Mouse (Mus musculus) small intestine, adult 2 months (tissue): ENCODE results near the gene Actg1. TPM values are rescaled to one million over a fixed set of nuclear protein-coding genes. Genes with fewer than 3 reads are reported as not detected.

Source experiments
- H3K27ac ChIP-seq: fragments of 200-500 bp; 2 replicates; pipeline ENCODE4 v1.5.1; 2012; ENCODE audit warnings: low read depth, low read length, control low read depth, inconsistent platforms; ENCODE audit not compliant: insufficient read depth
- H3K27me3 ChIP-seq: fragments of 200-500 bp; 2 replicates; pipeline ENCODE4 v1.6.1; 2012; ENCODE audit warnings: mild to moderate bottlenecking, moderate library complexity, low read length, inconsistent platforms; ENCODE audit not compliant: control insufficient read depth, insufficient read depth
- H3K36me3 ChIP-seq: fragments of 200-500 bp; 2 replicates; pipeline ENCODE4 v1.6.1; 2012; ENCODE audit warnings: mild to moderate bottlenecking, low read length, control low read depth, inconsistent platforms; ENCODE audit not compliant: control insufficient read depth, insufficient read depth
- H3K4me1 ChIP-seq: fragments of 200-500 bp; 2 replicates; pipeline ENCODE4 v1.6.1; 2012; ENCODE audit warnings: low read length, inconsistent platforms, mixed read lengths; ENCODE audit not compliant: control insufficient read depth, insufficient read depth, insufficient read length
- H3K4me3 ChIP-seq: fragments of 200-500 bp; 2 replicates; pipeline ENCODE4 v1.5.1; 2012; ENCODE audit warnings: low read depth, mild to moderate bottlenecking, control low read depth, inconsistent platforms, low read length, moderate library complexity
- CTCF ChIP-seq: fragments of 200-500 bp; IDR thresholded peaks from 2 replicates; pipeline ENCODE4 v1.5.1; 2012; ENCODE audit warnings: low read depth, mild to moderate bottlenecking, control low read depth, inconsistent platforms, low read length, moderate library complexity, mixed read lengths; ENCODE audit not compliant: insufficient replicate concordance, insufficient read length; ENCODE audit errors: extremely low read depth
- POLR2A ChIP-seq: fragments of 200-500 bp; IDR thresholded peaks from 2 replicates; pipeline ENCODE4 v1.6.1; 2012; ENCODE audit warnings: low read depth, mild to moderate bottlenecking, control low read depth, inconsistent platforms, low read length, moderate library complexity
- WGBS: fragments of 180-500 bp; shearing (Covaris S2); methylation state at CpG from one replicate; pipeline ENCODE4 v1.1.7; 2018; 5-methylcytosine and 5-hydroxymethylcytosine counted together
- polyA plus RNA-seq: library from polyadenylated mRNA; depleted of rRNA; stranded (reverse); fragments of >200 nt; gene quantifications from 2 replicates; pipeline ENCODE4 v1.2.3, GENCODE M21; 2012

The Actg1 gene
- polyA plus RNA-seq, 1 experiment, result 1,318 TPM

- H3K27me3 ChIP-seq, result no peaks in the 10 kb centered on the region
- 59% methylated on average over 6 of the region's 6 CpGs for WGBS
- H3K4me1 ChIP-seq, result peaks cover 9% of the 10 kb centered on the region
- H3K36me3 ChIP-seq, result no peaks in the 10 kb centered on the region
- H3K4me3 ChIP-seq, result no peak overlapping the region
- H3K27ac ChIP-seq, result no peak overlapping the region
- TF ChIP-seq POLR2A (no peak), CTCF (no peak)
Observed at GRCm38 (mm10) chr11:120335431-120336021, 12.8 kb downstream of the Actg1 start.

- Histone ChIP-seq H3K4me1 (peaks cover 12% of the 10 kb centered on the region; the same call in 1 of the 2 replicates), H3K4me3 (no peak overlapping the region), H3K27ac (no peak overlapping the region), H3K27me3 (no peaks in the 10 kb centered on the region), H3K36me3 (no peaks in the 10 kb centered on the region)
- 98% methylated on average over 10 of the region's 10 CpGs for WGBS
- TF ChIP-seq POLR2A, result no peak
- no peak for TF ChIP-seq CTCF
Observed at GRCm38 (mm10) chr11:120320156-120320555, 28.2 kb downstream of the Actg1 start.

GRCm38 (mm10) chr11:120319310-120319709 lies 29.0 kb downstream of the Actg1 start:
- Histone ChIP-seq H3K27me3 (no peaks in the 10 kb centered on the region), H3K36me3 (no peaks in the 10 kb centered on the region), H3K4me1 (peaks cover 12% of the 10 kb centered on the region; the same call in 1 of the 2 replicates), H3K4me3 (no peak overlapping the region), H3K27ac (no peak overlapping the region)
- no peak for TF ChIP-seq CTCF
- TF ChIP-seq POLR2A, result no peak
- WGBS, result 51% methylated on average over 5 of the region's 5 CpGs

DNA sequence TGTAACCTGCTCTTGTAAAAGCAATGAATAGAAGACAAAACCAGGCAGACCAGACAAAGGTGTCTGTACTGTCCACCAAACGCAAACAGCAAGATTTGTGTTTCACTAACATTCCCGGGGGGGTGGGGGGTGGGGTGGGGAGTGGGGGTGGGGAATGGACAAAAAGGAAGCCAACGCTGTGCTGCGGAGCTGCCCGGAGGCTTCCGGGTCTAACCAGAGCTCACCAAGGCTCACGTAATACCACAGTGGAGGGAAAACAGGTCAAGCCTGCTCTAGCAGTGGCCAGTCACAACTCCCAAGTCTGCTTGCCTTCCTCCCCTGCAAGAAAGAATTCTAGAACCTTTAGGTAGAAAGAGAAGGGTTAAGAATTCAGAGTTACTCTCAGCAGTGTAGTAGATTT lies 30.9 kb downstream of the Actg1 start:
- peaks cover 12% of the 10 kb centered on the region; the same call in 1 of the 2 replicates for H3K4me1 ChIP-seq
- no peaks in the 10 kb centered on the region for H3K27me3 ChIP-seq
- no peaks in the 10 kb centered on the region for H3K36me3 ChIP-seq
- H3K27ac ChIP-seq, result no peak overlapping the region
- H3K4me3 ChIP-seq, result no peak overlapping the region
- TF ChIP-seq POLR2A (no peak), CTCF (no peak)
- 65% methylated on average over 7 of the region's 7 CpGs for whole genome bisulfite sequencing

DNA sequence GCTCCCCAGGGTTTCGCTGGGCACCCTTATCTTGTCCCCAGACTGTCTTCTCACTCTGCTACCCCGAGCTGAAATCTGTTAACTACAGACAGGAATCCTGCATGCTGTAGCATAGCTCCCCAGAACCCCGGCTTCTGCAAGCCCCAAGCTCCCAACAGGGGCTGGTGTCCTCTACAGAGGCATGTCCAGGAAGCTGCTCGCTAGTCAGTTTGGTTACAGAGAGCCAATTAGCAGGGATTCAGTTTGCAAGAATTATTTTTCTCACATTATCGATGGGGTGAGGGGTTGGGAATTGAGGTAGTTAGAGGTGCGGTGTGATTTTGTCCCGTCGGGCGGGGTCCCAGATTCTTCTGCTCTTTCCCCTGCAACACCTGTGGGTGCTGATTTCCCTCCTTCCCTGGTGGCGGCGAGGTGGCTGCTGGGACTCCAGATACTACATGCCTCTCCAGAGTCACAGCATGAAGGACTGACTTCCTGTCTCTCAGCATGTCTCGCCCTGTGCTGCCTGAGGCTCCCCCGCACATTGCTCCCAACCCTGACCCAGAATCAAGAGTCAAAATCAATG lies 31.6 kb downstream of the Actg1 start:
- Histone ChIP-seq H3K27ac (peak overlapping the region; percentile 88), H3K4me1 (peaks cover 12% of the 10 kb centered on the region; the same call in 1 of the 2 replicates), H3K4me3 (peak overlapping the region; percentile 68), H3K27me3 (no peaks in the 10 kb centered on the region), H3K36me3 (no peaks in the 10 kb centered on the region)
- 4% methylated on average over 13 of the region's 13 CpGs for WGBS
- TF ChIP-seq CTCF, result no peak; the same call in 1 of the 2 replicates
- peak; percentile 37 for TF ChIP-seq POLR2A

GRCm38 (mm10) chr11:120315832-120316689 lies 32.3 kb downstream of the Actg1 start:
- H3K36me3 ChIP-seq, result no peaks in the 10 kb centered on the region
- peak overlapping the region; percentile 68 for H3K4me3 ChIP-seq
- TF ChIP-seq CTCF, result no peak
- TF ChIP-seq POLR2A, result peak; percentile 90
- no peaks in the 10 kb centered on the region for H3K27me3 ChIP-seq
- H3K27ac ChIP-seq, result peak overlapping the region; percentile 88
- WGBS, result under 1% methylated on average over 37 of the region's 37 CpGs
- peaks cover 12% of the 10 kb centered on the region; the same call in 1 of the 2 replicates for H3K4me1 ChIP-seq

DNA sequence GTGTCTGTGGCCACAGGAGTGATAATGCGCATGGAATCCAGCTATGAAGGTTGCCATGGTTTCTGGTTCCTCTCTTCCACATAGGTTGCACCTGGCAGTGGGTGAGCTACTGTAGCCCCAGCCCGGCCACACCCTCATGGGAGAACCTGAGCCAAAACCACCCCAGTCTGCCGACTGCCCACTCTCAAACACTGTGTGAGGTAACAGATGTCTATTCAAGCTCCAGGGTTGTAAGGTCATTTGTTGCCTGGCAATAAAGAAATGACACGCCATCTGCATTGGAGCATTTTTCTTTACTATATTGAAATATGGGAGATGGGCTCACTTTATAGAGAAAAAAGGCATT lies 33.0 kb downstream of the Actg1 start:
- Histone ChIP-seq H3K27me3 (no peaks in the 10 kb centered on the region), H3K27ac (peak overlapping the region; percentile 85; the same call in 1 of the 2 replicates), H3K4me1 (peaks cover 16% of the 10 kb centered on the region), H3K36me3 (no peaks in the 10 kb centered on the region), H3K4me3 (no peak overlapping the region)
- WGBS, result 11% methylated on average over 4 of the region's 4 CpGs
- TF ChIP-seq CTCF, result no peak
- TF ChIP-seq POLR2A, result no peak
